Mouse (Mus musculus) ES-E14 (cell line): ENCODE measurements around the gene Ntrk3.

Source experiments
- CHD2 ChIP-seq: IDR thresholded peaks from 2 replicates; pipeline ENCODE4 v1.6.1; 2014; ENCODE audit warnings: mild to moderate bottlenecking, low read depth, low read length, inconsistent platforms
- HCFC1 ChIP-seq: IDR thresholded peaks from 2 replicates; pipeline ENCODE4 v1.6.1; 2012; ENCODE audit warnings: low read length, inconsistent platforms, borderline replicate concordance; ENCODE audit not compliant: insufficient read depth
- MAFK ChIP-seq: IDR thresholded peaks from 2 replicates; pipeline ENCODE4 v1.6.1; 2014; ENCODE audit warnings: mild to moderate bottlenecking, low read depth, low read length, inconsistent platforms; ENCODE audit not compliant: insufficient read depth
- ZC3H11A ChIP-seq: IDR thresholded peaks from 2 replicates; pipeline ENCODE4 v1.6.1; 2012; ENCODE audit warnings: low read depth, mild to moderate bottlenecking, inconsistent platforms, low read length, borderline replicate concordance
- ZNF384 ChIP-seq: IDR thresholded peaks from 2 replicates; pipeline ENCODE4 v1.6.1; 2012; ENCODE audit warnings: low read depth, low read length, inconsistent platforms

DNA sequence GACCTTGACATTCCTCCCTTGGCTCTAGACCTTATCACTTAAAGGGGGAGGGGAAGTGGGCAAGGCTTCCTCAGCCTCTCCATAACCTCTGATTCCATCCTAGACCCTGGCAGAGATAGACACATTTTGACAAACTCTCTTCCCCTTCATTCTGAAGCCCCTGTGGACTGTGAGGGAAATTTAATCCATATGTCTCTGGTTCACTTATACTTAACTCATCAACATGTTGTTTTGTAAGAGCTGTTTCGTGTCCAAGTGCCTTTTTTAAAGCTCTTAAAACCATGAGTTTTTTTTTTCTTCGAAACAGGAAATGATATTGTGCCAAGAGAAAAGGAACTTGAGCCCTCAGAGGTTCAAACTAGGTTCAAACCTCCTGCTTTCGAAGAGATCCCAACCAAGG is 335.3 kb downstream of the Ntrk3 start:
- TF ChIP-seq ZNF384: no peak
- TF ChIP-seq ZC3H11A: no peak
- TF ChIP-seq HCFC1: no peak
- no peak for TF ChIP-seq MAFK
- no peak for TF ChIP-seq CHD2
